ENCODE assay signal across 17 mouse cellular contexts in the genomic region with DNA sequence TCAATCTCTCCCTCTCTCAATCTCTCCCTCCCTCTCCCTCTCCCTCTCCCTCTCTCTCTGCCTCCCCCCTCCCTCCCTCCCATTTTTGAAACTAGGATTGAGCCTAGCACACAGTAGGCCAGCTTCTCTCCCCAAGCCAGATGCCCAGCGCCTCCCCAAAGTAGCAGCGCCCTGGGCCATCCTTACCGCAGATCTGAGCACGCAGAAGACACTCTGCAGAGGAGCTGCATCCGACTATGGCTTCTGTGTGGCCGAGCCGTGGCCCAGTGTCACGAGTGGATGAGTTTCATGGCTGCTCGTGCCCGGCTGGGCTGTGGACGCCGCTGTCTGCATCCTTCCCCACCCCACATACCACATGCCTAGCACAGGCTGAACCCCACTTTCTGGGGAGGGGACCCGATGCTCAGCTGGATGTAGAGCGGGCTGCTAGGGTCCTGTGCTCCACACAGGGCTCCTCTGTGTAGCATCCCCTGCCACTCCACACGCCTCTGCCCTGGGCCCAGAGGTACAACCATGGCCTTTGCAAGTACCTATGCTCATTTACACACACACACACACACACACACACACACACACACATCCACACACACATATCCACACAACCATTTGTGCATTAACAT. TPM values are rescaled to one million over a fixed set of nuclear protein-coding genes. Genes with fewer than 3 reads are reported as not detected.
DNase-seq lines count a peak whose midpoint lies in the region; ATAC-seq and TF ChIP-seq lines count a peak whose summit lies in the region.
"Had no signal": no experiment of that assay in that cellular context is flagged by ENCODE, and none has a peak within 500 bp of the region (broad histone marks: within the 10 kb centered on the region; RNA-seq: fewer than 3 reads in every experiment).

No protein-coding gene starts in this region.

- no peaks in the 10 kb centered on the region for H3K36me3 ChIP-seq in heart, embryonic 12.5 days
- H3K36me3 ChIP-seq in E14TG2a.4 (ENCODE audit: insufficient read depth, low read length): no peaks in the 10 kb centered on the region
- no peaks in the 10 kb centered on the region for H3K36me3 ChIP-seq in hindbrain, embryonic 10.5 days
- H3K36me3 ChIP-seq in heart, adult 2 months (ENCODE audit: control insufficient read depth, insufficient read depth, low read length): no peaks in the 10 kb centered on the region
- H3K36me3 ChIP-seq: G1E had no signal

- DNase-seq in heart, adult 18-20 months: no peak
- peak; percentile 2 for DNase-seq in hindbrain, embryonic 10.5 days (ENCODE audit: low spot score)
- DNase-seq in heart, adult 2 months: no peak
- no peak for DNase-seq in layer of hippocampus, postnatal 25 days (ENCODE audit: extremely low spot score in 1 of 2, low spot score in 1 of 2)

- 0 out of 2 replicates have a peak, but pooled peaks cover under 1% of the 10 kb centered on the region for H3K9me3 ChIP-seq in heart, embryonic 12.5 days (replicated peaks)
- no peaks in the 10 kb centered on the region for H3K9me3 ChIP-seq in E14TG2a.4 (ENCODE audit: low read length)
- H3K9me3 ChIP-seq in hindbrain, embryonic 10.5 days: peaks cover 7% of the 10 kb centered on the region; the same call in 1 of the 2 replicates

- intact Hi-C loops in heart, adult 2 months (cut with DNase I): loop anchor here (1.0 kb wide), 1 partner anchor 135 kb away; no protein-coding TSS in a partner anchor

- no peak for TF ChIP-seq CTCF in E14TG2a.4 (conservative IDR thresholded peaks at IDR 0.05; ENCODE audit: low read length)
- TF ChIP-seq CTCF in heart, adult 2 months (IDR thresholded peaks at IDR 0.05): no peak

- no peak for TF ChIP-seq EP300 in heart, adult 2 months (IDR thresholded peaks at IDR 0.05; ENCODE audit: insufficient read depth, low read depth, low read length)

- ATAC-seq in heart, embryonic 12.5 days (ENCODE audit: insufficient number of reproducible peaks, low FRiP score): 0 out of 2 replicates have a peak, but pooled peaks have one; percentile 4
- peak; percentile 33; the same call in 1 of the 2 replicates for ATAC-seq in megakaryocyte-erythroid progenitor cell, adult 5-6 weeks (replicated peaks; ENCODE audit: low FRiP score, low TSS enrichment, poor library complexity, severe bottlenecking)
- ATAC-seq in inflammation-experienced regulatory T-cells, adult 6 months: no peak

- no peak overlapping the region for H3K27ac ChIP-seq in heart, embryonic 12.5 days (ENCODE audit: poor library complexity, severe bottlenecking)
- no peak overlapping the region for H3K27ac ChIP-seq in hindbrain, embryonic 10.5 days
- H3K27ac ChIP-seq in heart, adult 2 months: no peak overlapping the region

- WGBS in heart, embryonic 12.5 days: 48% methylated on average over 15 of the region's 15 CpGs
- 55% methylated on average over 15 of the region's 15 CpGs for WGBS in hindbrain, embryonic 10.5 days
- WGBS in heart, adult 2 months: 54% methylated on average over 15 of the region's 15 CpGs

- 0 out of 2 replicates have a peak, but pooled peaks cover 2% of the 10 kb centered on the region for H3K4me1 ChIP-seq in heart, embryonic 12.5 days (replicated peaks)
- H3K4me1 ChIP-seq in E14TG2a.4 (replicated peaks; ENCODE audit: low read depth, low read length): peaks cover 18% of the 10 kb centered on the region
- no peaks in the 10 kb centered on the region for H3K4me1 ChIP-seq in hindbrain, embryonic 10.5 days (replicated peaks)
- no peaks in the 10 kb centered on the region for H3K4me1 ChIP-seq in heart, adult 2 months (ENCODE audit: control insufficient read depth, insufficient read depth, low read length)

- no peaks in the 10 kb centered on the region for H3K79me2 ChIP-seq in heart, adult 2 months (replicated peaks; ENCODE audit: control insufficient read depth, insufficient read depth, low read length)

- H3K9ac ChIP-seq in heart, embryonic 12.5 days: no peak overlapping the region
- H3K9ac ChIP-seq in heart, adult 2 months (ENCODE audit: low read depth, low read length): no peak overlapping the region

- no peak for TF ChIP-seq POLR2A in heart, adult 2 months (IDR thresholded peaks at IDR 0.05; ENCODE audit: insufficient read depth, low read depth, low read length)

- H3K4me2 ChIP-seq in heart, embryonic 12.5 days: no peak overlapping the region

- no peak overlapping the region for H3K4me3 ChIP-seq in heart, embryonic 12.5 days
- H3K4me3 ChIP-seq in E14TG2a.4 (replicated peaks; ENCODE audit: low read length): peak overlapping the region; percentile 67
- no peak overlapping the region for H3K4me3 ChIP-seq in hindbrain, embryonic 10.5 days
- H3K4me3 ChIP-seq in heart, adult 2 months: no peak overlapping the region
- H3K4me3 ChIP-seq: erythroblast, embryonic 14.5 days had no signal

- H3K27me3 ChIP-seq in heart, embryonic 12.5 days (replicated peaks): no peaks in the 10 kb centered on the region
- H3K27me3 ChIP-seq in E14TG2a.4 (ENCODE audit: insufficient read depth, low read length): peaks cover 8% of the 10 kb centered on the region
- H3K27me3 ChIP-seq in hindbrain, embryonic 10.5 days (ENCODE audit: insufficient read depth, poor library complexity, severe bottlenecking): no peaks in the 10 kb centered on the region
- H3K27me3 ChIP-seq in heart, adult 2 months (ENCODE audit: control insufficient read depth, insufficient read depth, low read length): no peaks in the 10 kb centered on the region

RNA-seq across cellular contexts. Expression of a gene that starts 26.5 kb away (rescaled TPM):
- polyA plus RNA-seq in heart, embryonic 12.5 days (2016; fragmentation: Nextera tagmentation; extraction: Ambion mirVana): not detected in 2 replicates
- total RNA-seq in heart, adult 18-20 months (2021): not detected
- not detected in 2 replicates for polyA plus RNA-seq in hindbrain, embryonic 10.5 days (2016; fragmentation: Nextera tagmentation; extraction: Ambion mirVana)
- total RNA-seq in megakaryocyte-erythroid progenitor cell, adult 5-6 weeks (2014; fragmentation: Nextera tagmentation): not detected in 2 replicates
- not detected in 2 replicates for total RNA-seq in megakaryocyte-erythroid progenitor cell, adult 5-6 weeks (2017)
- polyA plus RNA-seq in inflammation-experienced regulatory T-cells, adult 6 months (2017; shearing (Covaris generic)): under 1 TPM in 1 of 3 experiments, not detected in 2; 0.11 TPM
- not detected for total RNA-seq in heart, adult 2 months (2021)
- not detected in 2 replicates for polyA plus RNA-seq in heart, adult 2 months (2012; rRNA removed)
- total RNA-seq in layer of hippocampus, postnatal 25 days (2021): not detected
- total RNA-seq: common myeloid progenitor, adult 5-6 weeks; heart, adult 8-10 months; liver, adult 2 months had no signal
- polyA plus RNA-seq: activated CD4-positive, CD25-positive, alpha-beta regulatory T cell, adult 4 months; erythroblast, embryonic 14.5 days; G1E; intestine, embryonic 16.5 days; liver, adult 2 months; stomach, embryonic 14.5 days had no signal

RNA-seq across cellular contexts. Expression of a gene that starts 29.2 kb away (rescaled TPM):
- polyA plus RNA-seq in heart, embryonic 12.5 days (2016; fragmentation: Nextera tagmentation; extraction: Ambion mirVana): not detected in 2 replicates
- not detected for total RNA-seq in heart, adult 18-20 months (2021)
- 0.31 and 0.32 TPM in 2 replicates for polyA plus RNA-seq in hindbrain, embryonic 10.5 days (2016; fragmentation: Nextera tagmentation; extraction: Ambion mirVana)
- not detected in 2 replicates for total RNA-seq in megakaryocyte-erythroid progenitor cell, adult 5-6 weeks (2014; fragmentation: Nextera tagmentation)
- total RNA-seq in megakaryocyte-erythroid progenitor cell, adult 5-6 weeks (2017): not detected in 2 replicates
- not detected for polyA plus RNA-seq in inflammation-experienced regulatory T-cells, adult 6 months (2017; shearing (Covaris generic))
- total RNA-seq in heart, adult 2 months (2021): not detected
- polyA plus RNA-seq in heart, adult 2 months (2012; rRNA removed): not detected in 2 replicates
- total RNA-seq in layer of hippocampus, postnatal 25 days (2021): under 1 TPM; 0.17 to 0.35 TPM
- total RNA-seq: common myeloid progenitor, adult 5-6 weeks; heart, adult 8-10 months; liver, adult 2 months had no signal
- polyA plus RNA-seq: activated CD4-positive, CD25-positive, alpha-beta regulatory T cell, adult 4 months; erythroblast, embryonic 14.5 days; G1E; intestine, embryonic 16.5 days; liver, adult 2 months; stomach, embryonic 14.5 days had no signal

RNA-seq across cellular contexts. Expression of a gene that starts 38.7 kb away (rescaled TPM):
- not detected in 2 replicates for polyA plus RNA-seq in heart, embryonic 12.5 days (2016; fragmentation: Nextera tagmentation; extraction: Ambion mirVana)
- total RNA-seq in heart, adult 18-20 months (2021): not detected
- polyA plus RNA-seq in hindbrain, embryonic 10.5 days (2016; fragmentation: Nextera tagmentation; extraction: Ambion mirVana): not detected in 2 replicates
- not detected in 2 replicates for total RNA-seq in megakaryocyte-erythroid progenitor cell, adult 5-6 weeks (2014; fragmentation: Nextera tagmentation)
- not detected in 2 replicates for total RNA-seq in megakaryocyte-erythroid progenitor cell, adult 5-6 weeks (2017)
- polyA plus RNA-seq in inflammation-experienced regulatory T-cells, adult 6 months (2017; shearing (Covaris generic)): not detected
- total RNA-seq in heart, adult 2 months (2021): not detected
- not detected in 2 replicates for polyA plus RNA-seq in heart, adult 2 months (2012; rRNA removed)
- total RNA-seq in layer of hippocampus, postnatal 25 days (2021): not detected
- total RNA-seq: common myeloid progenitor, adult 5-6 weeks; heart, adult 8-10 months; layer of hippocampus, postnatal 14 days; liver, adult 2 months had no signal
- polyA plus RNA-seq: activated CD4-positive, CD25-positive, alpha-beta regulatory T cell, adult 4 months; erythroblast, embryonic 14.5 days; G1E; intestine, embryonic 16.5 days; liver, adult 2 months; stomach, embryonic 14.5 days had no signal
